In the genomic region with DNA sequence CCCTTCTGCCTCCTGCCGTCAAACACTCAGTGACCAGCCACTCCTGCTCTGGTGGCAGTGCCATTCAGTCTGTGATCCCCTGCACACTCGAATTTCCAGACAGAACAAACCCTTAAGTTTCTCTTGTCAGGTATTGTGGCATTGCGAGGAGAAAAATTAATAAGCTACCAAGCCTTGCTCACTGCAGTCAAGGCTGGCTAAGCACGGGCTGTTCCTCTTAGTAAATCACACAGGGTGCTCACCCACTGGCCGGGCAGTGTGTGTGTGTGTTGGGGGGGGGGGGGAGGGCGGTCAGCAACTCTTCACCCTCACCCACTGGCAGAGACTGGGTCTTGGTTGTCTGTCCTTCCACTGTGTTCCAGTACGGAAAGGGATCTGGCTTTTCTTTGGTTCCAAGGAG, we compare ENCODE assay signal across 10 mouse cellular contexts. TPM values are rescaled to one million over a fixed set of nuclear protein-coding genes. Genes with fewer than 3 reads are reported as not detected.
A peak's percentile ranks its signal among the peaks of the same experiment; 100 is the strongest.
DNase-seq lines count a peak whose midpoint lies in the region; ATAC-seq and TF ChIP-seq lines count a peak whose summit lies in the region.
"Had no signal": no experiment of that assay in that cellular context is flagged by ENCODE, and none has a peak within 500 bp of the region (broad histone marks: within the 10 kb centered on the region; RNA-seq: fewer than 3 reads in every experiment).

No protein-coding gene starts in this region.

- H3K4me1 ChIP-seq in liver, embryonic 12.5 days = no peaks in the 10 kb centered on the region; the same call in none of the 2 replicates
- no peaks in the 10 kb centered on the region for H3K4me1 ChIP-seq in liver, postnatal 0 days (ENCODE audit: insufficient read depth)
- H3K4me1 ChIP-seq in forebrain, embryonic 16.5 days (replicated peaks; ENCODE audit: control insufficient read depth, insufficient read depth, low read length) = peaks cover 27% of the 10 kb centered on the region
- H3K4me1 ChIP-seq in neural tube, embryonic 14.5 days (ENCODE audit: control insufficient read depth, insufficient read depth, low read length) = peaks cover 20% of the 10 kb centered on the region

- TF ChIP-seq EP300 in liver, postnatal 0 days (IDR thresholded peaks at IDR 0.05; ENCODE audit: low read depth) = no peak

- H3K4me2 ChIP-seq in liver, embryonic 12.5 days = peak overlapping the region; percentile 58
- no peak overlapping the region for H3K4me2 ChIP-seq in liver, postnatal 0 days (ENCODE audit: low read depth, low read length)
- peak overlapping the region; percentile 86 for H3K4me2 ChIP-seq in forebrain, embryonic 16.5 days (ENCODE audit: low read length)
- H3K4me2 ChIP-seq in neural tube, embryonic 14.5 days (ENCODE audit: low read depth, low read length) = peak overlapping the region; percentile 80

- WGBS in liver, embryonic 12.5 days (ENCODE audit: insufficient replicate concordance) = 9% methylated on average over 7 of the region's 7 CpGs
- WGBS in liver, postnatal 0 days (ENCODE audit: insufficient replicate concordance) = 15% methylated on average over 7 of the region's 7 CpGs
- WGBS in forebrain, embryonic 16.5 days = 9% methylated on average over 7 of the region's 7 CpGs
- 7% methylated on average over 7 of the region's 7 CpGs for WGBS in neural tube, embryonic 14.5 days

- peaks cover 55% of the 10 kb centered on the region for H3K27me3 ChIP-seq in liver, embryonic 12.5 days (replicated peaks)
- peaks cover 27% of the 10 kb centered on the region for H3K27me3 ChIP-seq in liver, postnatal 0 days (ENCODE audit: insufficient read depth, low read length)
- H3K27me3 ChIP-seq in forebrain, embryonic 16.5 days (replicated peaks; ENCODE audit: control insufficient read depth, insufficient read depth, low read length) = no peaks in the 10 kb centered on the region
- no peaks in the 10 kb centered on the region for H3K27me3 ChIP-seq in neural tube, embryonic 14.5 days (ENCODE audit: control insufficient read depth, insufficient read depth, low read length)

- intact Hi-C loops in left cerebral cortex, postnatal 25 days (cut with DNase I) = no loop called here

- no peak overlapping the region for H3K9ac ChIP-seq in liver, embryonic 12.5 days
- H3K9ac ChIP-seq in liver, postnatal 0 days (replicated peaks) = no peak overlapping the region
- H3K9ac ChIP-seq in forebrain, embryonic 16.5 days (replicated peaks; ENCODE audit: low read depth, low read length) = peak overlapping the region; percentile 86
- peak overlapping the region; percentile 76; the same call in 1 of the 2 replicates for H3K9ac ChIP-seq in neural tube, embryonic 14.5 days (replicated peaks; ENCODE audit: low read depth, low read length)

- no peaks in the 10 kb centered on the region for H3K36me3 ChIP-seq in liver, embryonic 12.5 days
- no peaks in the 10 kb centered on the region for H3K36me3 ChIP-seq in liver, postnatal 0 days (replicated peaks; ENCODE audit: insufficient read depth, low read length)
- H3K36me3 ChIP-seq in forebrain, embryonic 16.5 days (ENCODE audit: control insufficient read depth, insufficient read depth) = no peaks in the 10 kb centered on the region
- H3K36me3 ChIP-seq in neural tube, embryonic 14.5 days (ENCODE audit: control insufficient read depth, insufficient read depth, low read length) = no peaks in the 10 kb centered on the region

- H3K4me3 ChIP-seq in liver, embryonic 12.5 days = no peak overlapping the region
- no peak overlapping the region for H3K4me3 ChIP-seq in liver, postnatal 0 days (ENCODE audit: low read depth, low read length)
- peak overlapping the region; percentile 65 for H3K4me3 ChIP-seq in forebrain, embryonic 16.5 days (replicated peaks; ENCODE audit: low read length)
- H3K4me3 ChIP-seq in neural tube, embryonic 14.5 days (ENCODE audit: low read depth, low read length) = peak overlapping the region; percentile 49; the same call in 1 of the 2 replicates

- H3K27ac ChIP-seq in liver, embryonic 12.5 days = no peak overlapping the region
- H3K27ac ChIP-seq in liver, postnatal 0 days (ENCODE audit: low read depth) = no peak overlapping the region
- H3K27ac ChIP-seq in forebrain, embryonic 16.5 days (ENCODE audit: low read length) = peak overlapping the region; percentile 89
- H3K27ac ChIP-seq in neural tube, embryonic 14.5 days (ENCODE audit: low read depth, low read length) = peak overlapping the region; percentile 82

- no peak for TF ChIP-seq CTCF in liver, postnatal 0 days (IDR thresholded peaks at IDR 0.05; ENCODE audit: low read depth)

- DNase-seq in liver, postnatal 0 days = no peak
- peak; percentile 8 to 17 for DNase-seq in kidney, postnatal 4 days
- DNase-seq in left cerebral cortex, postnatal 25 days (ENCODE audit: low spot score in 2 of 2) = no peak
- DNase-seq in left cerebral cortex, adult 8-10 months (ENCODE audit: low spot score in 2 of 2) = no peak
- DNase-seq in embryo, embryonic 10.5 days (ENCODE audit: low spot score) = no peak
- DNase-seq: thymus, postnatal 36 days had no signal

- no peaks in the 10 kb centered on the region for H3K9me3 ChIP-seq in liver, embryonic 12.5 days (replicated peaks)
- no peaks in the 10 kb centered on the region for H3K9me3 ChIP-seq in liver, postnatal 0 days (ENCODE audit: low read length)
- no peaks in the 10 kb centered on the region for H3K9me3 ChIP-seq in forebrain, embryonic 16.5 days (ENCODE audit: control insufficient read depth, low read length)
- H3K9me3 ChIP-seq in neural tube, embryonic 14.5 days (ENCODE audit: control insufficient read depth, low read length) = no peaks in the 10 kb centered on the region

- ATAC-seq in liver, embryonic 12.5 days = no peak
- no peak for ATAC-seq in liver, postnatal 0 days
- 0 out of 2 replicates have a peak, but pooled peaks have one; percentile 11 for ATAC-seq in forebrain, embryonic 16.5 days
- 0 out of 2 replicates have a peak, but pooled peaks have one; percentile 20 for ATAC-seq in neural tube, embryonic 14.5 days (ENCODE audit: low read depth)

RNA-seq across cellular contexts. Expression of a gene that starts 0.5 kb away (rescaled TPM):
- polyA plus RNA-seq in liver, embryonic 12.5 days (2016; fragmentation: Nextera tagmentation; extraction: Ambion mirVana) = 0.43 and 1.5 TPM in 2 replicates
- 0.25 and 0.38 TPM in 2 replicates for polyA plus RNA-seq in liver, postnatal 0 days (2015; fragmentation: Nextera tagmentation; extraction: Ambion mirVana)
- 9.6 and 12.5 TPM in 2 replicates for polyA plus RNA-seq in forebrain, embryonic 16.5 days (2015; fragmentation: Nextera tagmentation; extraction: Ambion mirVana)
- 3.2 and 4.0 TPM in 2 replicates for polyA plus RNA-seq in neural tube, embryonic 14.5 days (2014; fragmentation: Nextera tagmentation; extraction: Ambion mirVana)
- 1 to 10 TPM; 8.9 to 9.0 TPM for total RNA-seq in left cerebral cortex, postnatal 25 days (2021)
- 1 to 10 TPM; 3.9 to 5.4 (median 4.6) TPM for total RNA-seq in left cerebral cortex, adult 8-10 months (2022)
- total RNA-seq: hematopoietic stem cell, adult 5-6 weeks had no signal

Comparison
In these comparisons a context has a peak if more than half of its experiments do, and no peak if none do; other contexts are left out.
1. ATAC-seq: peak in forebrain, embryonic 16.5 days (single experiment) and neural tube, embryonic 14.5 days (single experiment); none in liver, embryonic 12.5 days (single experiment) and liver, postnatal 0 days (single experiment).
2. H3K27ac ChIP-seq: peak in forebrain, embryonic 16.5 days (single experiment) and neural tube, embryonic 14.5 days (single experiment); none in liver, embryonic 12.5 days (single experiment) and liver, postnatal 0 days (single experiment).
3. H3K4me3 ChIP-seq: peak in forebrain, embryonic 16.5 days (single experiment) and neural tube, embryonic 14.5 days (single experiment); none in liver, embryonic 12.5 days (single experiment) and liver, postnatal 0 days (single experiment).
4. H3K9ac ChIP-seq: peak in forebrain, embryonic 16.5 days (single experiment) and neural tube, embryonic 14.5 days (single experiment); none in liver, embryonic 12.5 days (single experiment) and liver, postnatal 0 days (single experiment).
5. DNase-seq: peak in kidney, postnatal 4 days (2 of 2); none in liver, postnatal 0 days (single experiment), left cerebral cortex, postnatal 25 days (0 of 2), left cerebral cortex, adult 8-10 months (0 of 2) and embryo, embryonic 10.5 days (single experiment).